Mouse (Mus musculus) liver, postnatal 0 days (tissue): Measurements from ENCODE around the gene Pih1d2.

Experiments
- CTCF ChIP-seq: sonication (generic); IDR thresholded peaks from 2 replicates; pipeline ENCODE4 v1.5.1; 2016; ENCODE audit warnings: antibody characterized with exemption, low read depth
- EP300 ChIP-seq: IDR thresholded peaks from 2 replicates; pipeline ENCODE4 v1.6.1; 2016; ENCODE audit warnings: antibody characterized with exemption, low read depth, mild to moderate bottlenecking

GRCm38 (mm10) chr9:50650503-50650902, 33.4 kb downstream of the Pih1d2 start:
- TF ChIP-seq CTCF (no peak), EP300 (no peak)
